Mouse (Mus musculus) ES-E14 (cell line): ENCODE data around the gene Slc16a10.

ENCODE experiments used
- HCFC1 ChIP-seq: IDR thresholded peaks from 2 replicates; pipeline ENCODE4 v1.6.1; 2012; ENCODE audit warnings: low read length, inconsistent platforms, borderline replicate concordance; ENCODE audit not compliant: insufficient read depth
- MAFK ChIP-seq: IDR thresholded peaks from 2 replicates; pipeline ENCODE4 v1.6.1; 2014; ENCODE audit warnings: mild to moderate bottlenecking, low read depth, low read length, inconsistent platforms; ENCODE audit not compliant: insufficient read depth
- ZNF384 ChIP-seq: IDR thresholded peaks from 2 replicates; pipeline ENCODE4 v1.6.1; 2012; ENCODE audit warnings: low read depth, low read length, inconsistent platforms

DNA sequence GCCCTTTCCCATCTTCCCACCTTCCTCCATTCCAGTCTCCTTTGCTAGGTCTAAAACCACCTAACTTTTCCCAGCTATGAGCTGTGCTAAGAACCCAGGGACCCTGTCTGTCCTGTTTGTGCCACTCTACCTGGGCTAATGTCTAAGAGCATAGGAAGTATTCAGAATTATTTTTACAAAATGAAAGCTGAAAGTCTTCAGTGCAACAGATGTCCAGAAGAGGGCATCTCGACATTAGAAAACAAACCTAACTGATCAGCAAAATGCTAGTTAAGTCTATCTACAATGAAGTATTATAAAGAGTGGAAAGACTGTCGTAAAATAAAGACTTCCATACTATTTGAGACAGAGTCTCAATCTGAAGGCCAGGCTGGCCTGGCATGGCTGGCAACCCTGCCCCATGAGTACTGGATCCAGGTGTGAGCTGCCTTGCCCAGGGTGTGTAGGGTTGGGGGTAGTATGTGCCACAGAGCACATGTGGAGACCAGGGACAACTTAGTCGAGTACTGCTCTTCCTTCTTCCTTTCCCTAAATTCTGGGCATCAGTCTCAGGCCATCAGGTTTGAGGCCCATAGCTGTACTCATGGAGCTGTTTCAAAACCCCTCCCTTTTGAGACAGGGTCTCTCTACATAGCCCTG, 88.7 kb downstream of the Slc16a10 start:
- TF ChIP-seq MAFK = no peak
- no peak for TF ChIP-seq ZNF384
- TF ChIP-seq HCFC1 = no peak
